Mouse (Mus musculus) heart, adult 11 months (tissue): Measurements from ENCODE around the gene Spink2.
"Not testable (repeated sequence)": the region's sequence is repeated elsewhere in the genome, so short reads cannot be mapped to it uniquely, and the experiment has no call there.

Experiments used
- DNase-seq: peaks from one replicate; pipeline ENCODE4 v3.0.0; 2022

The Spink2 gene

DNA sequence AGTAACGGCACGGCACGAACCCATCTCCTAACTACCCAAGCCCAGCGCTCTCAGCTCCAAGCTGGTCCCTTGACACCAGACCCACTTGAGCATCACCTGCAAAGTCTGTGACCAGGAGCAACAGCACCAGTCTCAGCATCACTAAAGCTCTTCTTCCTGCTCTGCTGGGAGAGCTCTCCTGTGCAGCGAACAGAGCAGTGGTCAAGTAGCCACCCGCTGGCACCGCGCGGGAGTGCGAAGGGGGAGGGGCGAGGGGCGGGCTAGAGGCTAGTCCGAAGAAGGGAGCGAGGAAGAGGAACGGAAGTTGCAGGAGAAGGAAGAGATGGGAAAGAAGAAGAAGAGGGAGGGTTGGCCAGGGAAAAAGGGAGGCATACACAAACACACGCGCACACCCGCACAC, at the start of gene Spink2:
Gene Spink2 (minus strand): TSS at position 236 of the 400 bp plus-strand sequence.
- DNase-seq = peak; percentile 88

GRCm38 (mm10) chr5:77260141-77260540, 48.9 kb upstream of the Spink2 start:
- DNase-seq = no peak

GRCm38 (mm10) chr5:77259315-77259714, 48.0 kb upstream of the Spink2 start:
- no peak for DNase-seq

GRCm38 (mm10) chr5:77257603-77258002, 46.3 kb upstream of the Spink2 start:
- DNase-seq = no peak

- no peak for DNase-seq
Measured at GRCm38 (mm10) chr5:77254402-77254801, 43.1 kb upstream of the Spink2 start.

GRCm38 (mm10) chr5:77253154-77253553, 41.9 kb upstream of the Spink2 start:
- DNase-seq = no peak

- DNase-seq = no peak
Measured at GRCm38 (mm10) chr5:77252115-77252827, 41.0 kb upstream of the Spink2 start.

DNA sequence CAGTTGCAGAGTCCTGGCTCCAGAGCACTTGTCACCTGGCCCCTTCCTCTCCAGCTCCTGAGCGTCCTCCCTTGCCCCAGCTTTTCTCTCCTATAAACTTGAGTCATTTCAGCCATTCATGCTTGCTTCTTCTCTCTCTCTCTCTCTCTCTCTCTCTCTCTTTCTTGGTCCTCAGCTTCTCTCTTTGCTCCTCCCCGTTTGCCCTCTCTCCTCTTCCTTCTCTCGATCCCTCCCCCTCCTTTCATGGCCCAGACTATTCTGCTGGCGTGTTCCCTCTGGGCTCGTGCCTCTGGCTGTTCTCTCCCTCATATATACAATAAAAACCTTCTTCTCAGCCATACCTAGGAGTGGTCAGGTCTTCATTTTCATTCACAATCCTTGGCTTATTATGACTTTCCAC, 40.4 kb upstream of the Spink2 start:
- DNase-seq = no peak

GRCm38 (mm10) chr5:77250083-77250482, 38.8 kb upstream of the Spink2 start:
- no peak for DNase-seq

DNA sequence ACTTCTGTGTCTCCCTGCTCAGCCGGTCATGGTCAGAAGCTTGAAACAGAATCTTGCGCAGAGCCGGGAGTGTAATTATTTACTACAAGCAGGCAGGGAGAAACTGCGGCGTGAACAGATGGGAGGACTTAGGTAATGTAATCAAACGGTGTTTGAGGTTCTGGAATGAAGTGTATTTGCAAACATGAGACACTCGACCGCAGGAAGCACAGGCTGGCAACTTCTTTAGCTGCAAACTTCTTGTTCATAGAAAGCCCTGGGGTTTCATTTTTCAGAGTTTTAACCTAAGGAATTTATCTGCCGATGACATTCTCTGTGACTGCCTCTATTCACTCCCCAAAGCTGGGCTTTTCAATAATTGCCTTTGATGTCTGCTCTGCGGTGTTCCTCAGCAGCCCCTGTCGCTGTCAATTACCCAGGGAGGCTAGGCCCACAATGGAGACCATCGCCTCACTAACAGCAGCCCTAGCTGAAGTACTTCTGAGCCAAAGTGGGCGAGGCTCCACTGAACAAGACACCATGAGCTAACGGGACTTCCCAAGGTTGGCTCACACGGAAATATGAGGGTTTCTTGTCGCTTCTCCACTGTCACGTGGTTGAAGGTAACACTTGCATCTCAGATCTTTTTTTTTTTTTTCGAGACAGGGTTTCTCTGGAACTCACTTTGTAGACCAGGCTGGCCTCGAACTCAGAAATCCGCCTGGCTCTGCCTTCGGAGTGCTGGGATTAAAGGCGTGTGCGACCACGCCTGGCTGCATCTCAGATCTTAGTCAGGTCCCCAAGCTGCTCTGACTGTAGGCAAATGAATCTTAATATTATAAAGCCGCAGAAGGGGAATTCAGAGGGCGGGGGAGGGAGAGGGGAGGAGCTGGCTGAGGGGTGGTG, 34.8 kb upstream of the Spink2 start:
- DNase-seq = no peak

DNA sequence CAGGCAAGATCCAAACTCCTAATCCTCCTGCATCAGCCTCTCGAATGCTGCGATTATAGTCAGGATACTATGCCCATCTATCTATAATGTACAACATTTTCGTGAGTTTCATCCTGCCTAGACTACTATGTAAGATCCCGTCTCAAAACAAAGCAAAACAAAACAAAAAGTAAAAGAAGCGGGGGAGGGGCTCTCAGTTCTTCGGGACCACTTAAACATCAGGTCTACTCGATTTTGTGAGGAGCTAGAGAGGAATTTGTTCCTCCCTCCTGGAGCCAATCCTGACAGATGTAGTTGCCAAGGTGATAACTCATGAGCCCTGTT, 34.2 kb upstream of the Spink2 start:
- no peak for DNase-seq

- DNase-seq = no peak
Measured at GRCm38 (mm10) chr5:77244331-77244987, 33.2 kb upstream of the Spink2 start.

GRCm38 (mm10) chr5:77237104-77237503, 25.8 kb upstream of the Spink2 start:
- DNase-seq = no peak

- no peak for DNase-seq
Measured at GRCm38 (mm10) chr5:77234921-77235320, 23.6 kb upstream of the Spink2 start.

- not testable (repeated sequence) for DNase-seq
Measured at GRCm38 (mm10) chr5:77231863-77232262, 20.6 kb upstream of the Spink2 start.

- no peak for DNase-seq
Measured at GRCm38 (mm10) chr5:77228986-77229385, 17.7 kb upstream of the Spink2 start.

DNA sequence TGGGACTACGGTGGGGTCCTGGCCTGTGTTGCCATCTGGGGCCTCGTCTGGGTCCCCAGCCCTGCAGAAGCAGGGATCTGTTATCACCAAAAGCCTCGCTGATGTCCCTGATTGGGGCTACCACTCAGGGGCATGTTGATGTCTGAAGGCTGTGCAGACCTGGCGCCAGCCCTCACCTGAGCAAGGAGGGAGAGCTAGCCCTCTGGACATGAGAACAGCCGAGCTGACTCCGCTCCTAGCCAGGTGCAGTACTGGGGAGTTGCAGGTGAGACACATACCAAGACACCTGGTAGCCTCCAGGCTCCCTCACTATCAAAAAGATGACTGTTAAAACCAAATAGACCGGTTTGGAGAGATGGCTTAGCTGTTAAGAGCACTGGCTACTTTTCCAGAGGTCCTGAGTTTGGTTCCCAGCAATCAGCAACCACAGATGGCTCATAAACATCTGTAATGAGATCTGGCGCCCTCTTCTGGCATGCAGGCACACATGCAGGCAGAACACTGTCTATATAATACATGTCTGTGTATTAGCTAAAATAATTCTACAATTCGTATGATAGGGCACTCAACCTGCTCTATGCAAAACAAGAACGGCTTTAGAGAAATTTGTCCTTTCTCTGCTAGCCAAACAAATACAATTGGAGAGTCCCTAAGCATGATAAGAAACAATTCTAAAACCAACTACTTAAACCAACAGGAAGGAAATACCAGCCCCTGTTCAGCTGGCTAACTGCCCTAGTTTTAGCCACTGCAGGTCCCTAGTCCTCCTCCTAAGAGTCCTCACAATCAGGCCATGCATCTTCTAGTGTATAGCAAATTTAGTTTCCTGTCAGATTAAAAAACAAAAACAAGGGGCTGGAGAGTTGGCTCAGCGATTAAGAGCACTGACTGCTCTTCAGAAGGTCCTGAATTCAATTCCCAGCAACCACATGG, 12.0 kb upstream of the Spink2 start:
- peak; percentile 84 for DNase-seq

DNA sequence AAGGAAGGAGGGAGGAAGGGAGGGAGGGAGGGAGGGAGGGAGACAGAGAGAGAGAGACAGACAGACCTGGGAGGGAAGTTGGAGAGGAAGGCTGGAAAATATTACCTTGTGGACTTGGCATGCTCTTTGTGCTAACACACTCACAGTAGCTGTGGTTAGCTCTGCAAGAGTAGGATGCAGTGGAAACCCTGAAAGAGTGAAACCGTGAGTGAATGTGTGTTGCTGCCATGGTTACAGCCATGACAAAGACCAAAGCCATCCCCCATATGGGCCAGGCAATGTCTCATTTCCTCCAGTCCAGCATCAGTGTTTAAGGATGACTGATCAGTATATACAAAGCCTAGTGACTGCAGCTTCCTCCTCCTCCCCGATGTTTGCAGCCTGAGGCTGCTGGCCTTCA, 6.5 kb upstream of the Spink2 start:
- DNase-seq = no peak

DNA sequence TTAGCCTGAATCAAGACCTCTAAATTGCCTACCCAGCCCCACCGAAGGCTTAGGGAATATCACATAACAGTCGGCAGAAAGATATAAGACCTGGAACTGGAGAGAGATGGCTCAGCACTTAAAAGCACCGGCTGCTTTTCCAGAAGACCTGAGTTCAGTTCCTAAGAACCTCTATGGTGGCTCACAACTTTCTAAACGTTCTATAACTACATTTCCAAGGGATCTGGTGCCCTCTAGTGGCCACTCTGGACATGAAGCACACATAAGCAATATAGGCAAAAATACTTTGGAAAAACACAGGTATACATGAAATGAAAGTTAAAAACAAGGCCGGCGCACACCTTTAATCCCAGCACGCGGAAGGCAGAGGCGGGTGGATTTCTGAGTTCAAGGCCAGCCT, 5.9 kb upstream of the Spink2 start:
- peak; percentile 86 for DNase-seq

DNA sequence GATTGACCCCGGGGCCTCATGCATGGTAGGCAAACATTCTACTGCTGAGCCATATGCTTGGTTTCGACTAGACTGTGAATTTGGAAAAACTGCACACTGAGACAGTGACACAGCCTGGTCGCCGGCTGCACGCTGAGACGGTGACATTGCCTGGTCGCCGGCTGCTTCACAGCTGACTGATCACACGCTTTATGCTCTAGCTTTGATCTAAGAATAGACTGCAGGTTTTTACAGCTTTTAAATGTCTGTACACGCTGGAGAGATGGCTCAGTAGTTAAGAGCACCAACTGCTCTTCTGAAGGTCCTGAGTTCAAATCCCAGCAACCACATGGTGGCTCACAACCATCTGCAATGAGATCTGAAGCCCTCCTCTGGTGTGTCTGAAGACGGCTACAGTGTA, 5.1 kb downstream of the Spink2 start:
- peak; percentile 31 for DNase-seq

- DNase-seq = no peak
Measured at GRCm38 (mm10) chr5:77202238-77202637, 9.0 kb downstream of the Spink2 start.

DNA sequence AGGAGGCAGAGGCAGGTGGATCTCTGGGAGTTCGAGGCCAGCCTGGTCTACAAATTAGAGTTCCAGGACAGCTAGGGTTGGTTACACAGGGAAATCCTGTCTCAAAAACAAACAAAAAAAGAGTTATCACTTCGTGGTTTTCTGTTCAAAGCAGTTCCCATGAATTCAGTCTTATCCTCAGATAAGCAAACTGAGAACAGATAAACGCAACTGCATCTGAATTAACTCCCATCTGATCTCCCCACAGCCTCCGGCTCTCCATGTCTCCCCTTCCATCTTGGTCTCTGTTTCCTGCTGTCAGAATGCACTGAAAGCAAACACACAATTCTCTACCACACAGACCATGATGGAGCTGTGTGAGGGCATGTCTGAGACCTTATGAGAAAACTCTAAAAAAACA, 10.6 kb downstream of the Spink2 start:
- no peak for DNase-seq

GRCm38 (mm10) chr5:77193951-77194350, 17.3 kb downstream of the Spink2 start:
- DNase-seq = peak; percentile 89
